Mouse (Mus musculus) small intestine, adult 2 months (tissue): Measurements from ENCODE around the gene Arl14ep.

Experiments
- CTCF ChIP-seq: fragments of 200-500 bp; IDR thresholded peaks from 2 replicates; pipeline ENCODE4 v1.5.1; 2012; ENCODE audit warnings: low read depth, mild to moderate bottlenecking, control low read depth, inconsistent platforms, low read length, moderate library complexity, mixed read lengths; ENCODE audit not compliant: insufficient replicate concordance, insufficient read length; ENCODE audit errors: extremely low read depth
- POLR2A ChIP-seq: fragments of 200-500 bp; IDR thresholded peaks from 2 replicates; pipeline ENCODE4 v1.6.1; 2012; ENCODE audit warnings: low read depth, mild to moderate bottlenecking, control low read depth, inconsistent platforms, low read length, moderate library complexity

DNA sequence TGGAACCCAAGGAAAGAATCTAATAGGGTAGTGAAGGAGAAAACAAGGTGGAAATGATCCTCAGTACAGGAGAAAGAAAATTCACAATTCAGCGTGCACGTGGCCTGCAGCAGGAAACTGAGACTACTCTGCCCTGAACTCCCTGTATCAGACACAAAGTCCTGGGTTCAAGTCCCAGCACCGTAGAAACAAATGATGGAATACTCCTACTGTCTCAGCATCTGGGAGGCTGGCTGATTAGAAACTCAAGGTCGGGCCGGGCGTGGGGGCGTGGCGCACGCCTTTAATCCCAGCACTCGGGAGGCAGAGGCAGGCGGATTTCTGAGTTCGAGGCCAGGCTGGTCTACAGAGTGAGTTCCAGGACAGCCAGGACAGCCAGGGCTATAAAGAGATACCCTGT lies 3.3 kb downstream of the Arl14ep start:
- TF ChIP-seq CTCF (no peak), POLR2A (no peak)
